Mouse (Mus musculus) gonadal fat pad, adult 2 months (tissue): ENCODE results near the gene Ptpn11. TPM values are rescaled to one million over a fixed set of nuclear protein-coding genes. Genes with fewer than 3 reads are reported as not detected.
"Not testable (repeated sequence)": the region's sequence is repeated elsewhere in the genome, so short reads cannot be mapped to it uniquely, and the experiment has no call there.

Source experiments
- DNase-seq: peaks from one replicate; pipeline ENCODE4 v3.0.0-alpha.2; 2012; ENCODE audit warnings: low read depth
- polyA plus RNA-seq: library from polyadenylated mRNA; depleted of rRNA; stranded (reverse); fragments of >200 nt; gene quantifications from 2 replicates; pipeline ENCODE4 v1.2.3, GENCODE M21; 2012

Ptpn11 gene
- polyA plus RNA-seq, 1 experiment, result 60.3 TPM

DNA sequence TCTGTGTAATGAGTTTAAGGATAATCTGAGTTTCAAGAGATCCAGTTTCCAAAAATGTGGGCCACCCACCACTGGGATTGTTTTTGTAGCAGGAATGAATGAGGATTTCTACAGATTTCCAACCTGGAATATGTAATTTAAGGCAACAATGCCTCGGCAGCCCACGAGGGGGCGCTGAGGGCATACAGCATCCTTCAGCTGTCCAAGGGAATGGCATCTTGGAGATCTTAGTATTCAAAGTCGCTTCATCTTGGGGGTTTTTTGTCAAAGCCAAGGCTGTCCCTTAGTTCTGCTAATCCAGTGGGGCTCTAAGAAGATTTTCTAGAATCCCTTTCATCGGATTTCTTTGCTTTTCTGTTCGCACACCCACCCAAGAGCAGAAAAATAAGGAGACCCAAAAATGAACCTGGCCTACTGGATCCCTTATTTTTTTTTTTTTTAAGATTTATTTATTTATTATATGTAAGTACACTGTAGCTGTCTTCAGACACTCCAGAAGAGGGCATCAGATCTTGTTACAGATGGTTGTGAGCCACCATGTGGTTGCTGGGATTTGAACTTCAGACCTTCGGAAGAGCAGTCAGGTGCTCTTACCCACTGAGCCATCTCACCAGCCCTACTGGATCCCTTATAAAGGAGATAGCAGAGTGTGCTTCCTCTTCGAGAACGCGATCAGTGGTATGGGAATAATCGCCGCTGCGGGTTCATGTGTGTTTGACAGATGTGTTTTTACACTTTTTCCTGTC lies 24.4 kb upstream of the Ptpn11 start:
- DNase-seq, result no peak

- no peak for DNase-seq
These were observed 23.5 kb upstream of the Ptpn11 start for GRCm38 (mm10) chr5:121214707-121215106.

DNA sequence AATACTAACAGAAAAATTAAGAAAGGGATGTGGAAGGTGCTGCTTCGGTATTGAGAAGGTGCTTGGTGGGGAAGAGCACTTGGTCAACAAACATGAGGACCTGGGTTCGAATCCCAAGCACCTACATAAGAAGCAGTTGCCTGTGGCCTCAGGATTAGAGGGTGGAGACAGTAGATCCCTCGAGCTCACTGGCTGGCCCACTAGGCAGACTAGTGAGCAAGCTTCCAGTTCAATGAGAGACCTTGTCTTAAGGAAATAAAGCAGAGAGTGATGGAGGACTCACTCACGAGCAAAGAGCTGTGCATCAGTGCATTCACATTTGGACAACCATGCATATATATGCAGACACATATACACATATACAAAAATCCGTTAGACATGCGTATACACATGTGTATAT lies 20.9 kb upstream of the Ptpn11 start:
- DNase-seq, result no peak

GRCm38 (mm10) chr5:121210601-121210924 lies 19.4 kb upstream of the Ptpn11 start:
- DNase-seq, result no peak

DNA sequence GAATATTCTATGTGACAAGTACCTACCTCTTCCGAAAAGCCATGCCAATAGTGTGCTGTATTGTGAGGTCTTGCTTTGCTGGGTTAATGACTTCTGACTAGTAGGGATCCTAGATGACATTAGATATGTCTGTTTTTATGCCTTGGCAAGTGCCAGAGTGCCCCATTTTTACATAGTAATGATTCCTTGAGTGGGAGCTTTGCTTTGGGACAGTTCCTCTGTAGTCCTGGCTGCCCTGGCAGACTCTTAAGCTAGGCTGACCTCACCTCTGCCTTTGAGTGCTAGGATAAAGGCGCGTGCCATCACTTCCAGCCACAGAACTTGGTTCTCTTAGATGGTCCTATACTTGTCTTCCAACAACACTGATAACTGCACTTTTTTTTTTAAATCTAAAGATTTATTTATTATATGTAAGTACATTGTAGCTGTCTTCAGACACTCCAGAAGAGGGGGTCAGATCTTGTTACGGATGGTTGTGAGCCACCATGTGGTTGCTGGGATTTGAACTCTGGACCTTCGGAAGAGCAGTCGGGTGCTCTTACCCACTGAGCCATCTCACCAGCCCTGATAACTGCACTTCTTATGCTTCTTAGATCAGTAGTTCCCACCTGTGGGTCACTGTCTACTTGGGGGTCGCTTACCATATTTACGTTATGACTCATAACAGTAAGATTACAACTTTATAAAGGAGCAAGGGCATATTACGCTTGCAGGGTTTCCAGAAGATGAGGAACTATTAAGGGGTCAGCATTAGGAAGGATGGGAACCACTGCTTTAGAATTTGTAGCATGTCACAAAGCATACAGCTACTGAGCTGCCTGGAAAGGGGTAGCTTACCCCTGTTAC lies 18.8 kb upstream of the Ptpn11 start:
- no peak for DNase-seq

GRCm38 (mm10) chr5:121206984-121207383 lies 15.8 kb upstream of the Ptpn11 start:
- DNase-seq, result no peak

- no peak for DNase-seq
These were observed 15.3 kb upstream of the Ptpn11 start for GRCm38 (mm10) chr5:121206540-121206939.

GRCm38 (mm10) chr5:121205537-121206130 lies 14.4 kb upstream of the Ptpn11 start:
- not testable (repeated sequence) for DNase-seq

- no peak for DNase-seq
These were observed 13.2 kb upstream of the Ptpn11 start, which contains the start of gene Rpl6 for GRCm38 (mm10) chr5:121204132-121205089. Rpl6 (plus strand) TSS chr5:121204481.

DNA sequence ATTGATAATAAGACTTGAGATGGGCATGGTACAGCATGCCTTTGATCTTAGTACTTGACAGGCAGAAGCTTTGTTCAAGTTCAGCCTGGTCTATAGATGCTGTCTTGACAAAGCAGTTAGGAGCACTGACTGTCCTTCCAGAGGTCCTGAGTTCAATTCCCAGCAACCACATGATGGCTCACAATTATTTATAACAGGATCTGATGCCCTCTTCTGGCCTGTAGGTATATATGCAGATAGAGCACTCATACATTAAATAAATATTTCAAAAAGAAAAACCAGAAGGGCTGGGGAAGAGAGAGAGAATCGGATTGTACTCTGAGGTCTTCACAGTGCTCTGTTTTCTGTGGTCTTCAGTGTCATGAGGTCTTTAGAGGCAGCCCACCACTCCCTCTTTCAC lies 11.3 kb upstream of the Ptpn11 start:
- no peak for DNase-seq

DNA sequence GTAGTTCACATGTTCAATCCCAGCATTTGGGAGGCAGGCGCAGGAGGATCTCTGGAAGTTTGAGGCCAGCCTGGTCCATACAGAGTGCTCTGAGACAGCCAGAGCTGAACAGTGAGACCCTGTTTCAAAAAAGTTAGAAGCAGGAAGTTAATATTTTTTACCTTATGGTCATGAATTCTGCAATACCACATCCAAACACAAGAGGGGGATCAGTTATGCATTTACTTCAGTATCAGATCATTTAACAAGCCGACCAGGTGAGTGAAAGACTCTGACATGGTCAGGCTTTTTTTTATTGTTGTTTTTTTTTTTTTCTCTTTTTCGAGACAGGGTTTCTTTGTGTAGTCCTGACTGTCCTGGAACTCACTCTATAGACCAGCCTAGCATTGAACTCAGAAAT lies 10.5 kb upstream of the Ptpn11 start:
- no peak for DNase-seq

DNA sequence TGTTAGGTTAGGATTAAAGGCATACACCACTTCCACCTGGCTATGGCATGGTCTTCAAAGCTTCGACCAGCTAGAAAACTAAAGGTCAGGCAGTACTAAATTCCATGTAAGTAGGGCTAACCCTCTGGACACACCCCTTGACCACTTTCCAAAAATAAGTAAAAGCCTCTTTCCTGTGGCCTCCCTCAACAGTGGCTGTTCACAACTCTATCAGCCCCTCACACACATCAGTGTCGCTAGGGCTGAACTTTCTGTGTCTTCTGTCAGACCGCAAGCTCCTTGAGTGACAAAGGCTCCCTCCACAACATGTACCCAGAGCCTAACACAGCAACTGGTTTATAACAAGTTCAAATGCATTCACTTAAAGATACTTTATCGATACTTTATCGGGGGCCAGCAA lies 7.2 kb upstream of the Ptpn11 start:
- no peak for DNase-seq

DNA sequence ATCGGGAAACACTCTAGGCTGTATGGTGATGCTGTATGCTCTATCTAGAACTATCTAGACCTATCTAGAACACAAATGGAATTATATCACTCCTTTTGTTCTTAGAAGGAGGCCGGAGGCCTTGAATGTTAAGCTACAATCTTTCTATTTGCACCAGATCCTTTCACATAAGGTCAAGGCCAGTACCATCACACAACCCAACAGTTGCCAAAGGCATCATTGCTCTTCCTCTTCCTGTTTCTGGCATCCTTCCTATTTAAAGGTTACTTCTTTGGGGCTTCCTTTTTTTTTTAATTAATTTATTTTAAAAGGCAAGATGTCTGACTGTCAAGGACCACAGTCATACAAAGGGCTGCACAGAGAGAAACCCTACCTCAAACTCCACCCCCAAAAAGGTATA lies 6.1 kb upstream of the Ptpn11 start:
- no peak for DNase-seq

- no peak for DNase-seq
These were observed 5.6 kb upstream of the Ptpn11 start for GRCm38 (mm10) chr5:121196764-121197163.

DNA sequence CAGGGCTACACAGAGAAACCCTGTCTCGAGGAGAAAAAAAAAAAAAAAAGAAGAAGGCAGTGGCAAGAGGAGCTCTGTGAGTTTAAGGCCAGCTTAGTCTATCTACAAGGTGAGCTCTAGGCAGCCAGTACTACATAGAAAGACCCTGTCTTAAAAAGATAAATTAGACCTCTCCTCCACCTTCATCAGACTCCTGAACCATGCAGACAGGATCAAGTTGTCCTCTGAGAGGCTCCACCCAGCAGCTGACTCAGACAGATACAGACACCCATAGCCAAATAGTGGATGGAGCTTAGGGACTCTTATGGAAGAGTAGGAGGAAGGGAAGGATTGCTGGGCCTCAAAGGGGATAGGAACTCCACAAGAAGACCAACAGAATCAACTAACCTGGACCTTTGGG lies 3.0 kb upstream of the Ptpn11 start:
- no peak for DNase-seq

GRCm38 (mm10) chr5:121191584-121191906 lies 348 bp upstream of the Ptpn11 start:
- DNase-seq, result no peak

- no peak for DNase-seq
These were observed 874 bp downstream of the Ptpn11 start for GRCm38 (mm10) chr5:121190210-121190835.

DNA sequence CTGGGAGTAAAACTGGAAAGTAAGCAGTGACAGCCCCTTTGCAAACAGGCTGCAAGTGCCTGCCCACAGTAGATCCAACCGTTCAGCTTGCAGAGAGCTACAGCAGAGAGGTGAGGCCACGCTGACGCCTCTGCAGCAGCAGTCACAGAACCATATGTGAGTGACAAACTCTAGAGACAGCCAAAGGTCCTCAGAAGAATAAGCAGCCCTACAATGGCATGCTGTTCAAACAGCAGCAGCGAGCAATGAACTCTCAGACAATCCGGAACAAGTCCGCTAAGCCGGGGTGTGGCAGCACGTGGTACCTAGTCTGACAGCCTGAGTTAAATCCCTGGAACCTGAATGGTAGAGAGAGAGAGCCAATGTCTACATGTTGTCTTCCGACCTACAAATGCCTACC lies 2.0 kb downstream of the Ptpn11 start:
- DNase-seq, result peak; percentile 40

GRCm38 (mm10) chr5:121188265-121188664 lies 2.9 kb downstream of the Ptpn11 start:
- DNase-seq, result no peak

DNA sequence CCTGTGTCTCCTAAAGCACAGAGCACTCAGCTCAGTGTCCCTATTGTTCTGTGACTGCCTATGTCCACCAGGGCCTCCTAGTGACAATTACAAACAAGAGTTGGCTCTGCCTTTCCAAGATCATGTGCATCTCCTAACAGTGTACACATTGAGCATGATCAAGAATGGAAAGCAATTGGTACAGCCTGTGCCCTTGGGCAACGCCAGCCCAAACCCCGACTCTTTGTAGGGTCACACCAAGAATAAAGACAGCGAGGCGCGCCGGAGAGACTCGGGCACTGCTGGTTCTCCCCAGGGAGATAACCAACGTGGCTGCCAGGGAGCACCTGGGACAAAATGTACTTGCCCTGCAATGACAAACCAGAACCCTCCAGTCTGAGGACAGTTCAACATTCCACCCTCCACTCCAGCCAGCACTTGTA lies 3.6 kb downstream of the Ptpn11 start:
- DNase-seq, result no peak

DNA sequence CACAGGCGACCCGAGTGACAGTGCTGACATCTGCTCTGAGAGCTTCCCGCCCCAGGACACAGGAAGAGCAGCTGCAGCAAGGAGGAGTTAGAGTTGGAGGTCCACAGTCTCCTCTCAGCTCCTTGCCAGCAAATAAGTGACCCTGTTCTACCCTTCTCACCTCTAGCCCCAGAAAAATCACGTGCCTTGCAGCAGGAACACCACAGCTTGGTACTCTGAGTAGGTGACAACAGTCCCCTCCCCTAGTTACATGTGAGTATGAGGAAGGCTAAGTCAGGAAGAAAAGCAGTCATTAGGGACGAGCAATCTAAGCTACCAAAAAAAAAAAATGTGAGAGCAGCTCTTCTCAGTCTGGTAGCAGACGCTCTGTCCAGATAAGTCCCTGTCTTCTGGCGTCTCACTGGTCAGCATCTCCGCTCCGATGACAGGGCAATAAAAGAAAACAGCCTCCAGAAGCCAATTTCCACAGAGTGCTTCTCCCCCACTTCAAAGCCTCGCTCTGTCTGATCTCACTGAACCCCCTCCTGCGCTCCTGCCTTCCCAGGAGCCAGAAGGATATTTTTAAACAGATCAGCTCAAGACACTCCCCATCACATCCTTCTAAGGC lies 6.1 kb downstream of the Ptpn11 start:
- DNase-seq, result no peak
